Mouse (Mus musculus): Measurements from ENCODE around the gene Itpkb. TPM values are rescaled to one million over a fixed set of nuclear protein-coding genes. Genes with fewer than 3 reads are reported as not detected.
A peak's percentile ranks its signal among the peaks of the same experiment; 100 is the strongest.

The Itpkb gene
- polyA plus RNA-seq, 1 experiment: 14.9 TPM

- Histone ChIP-seq H3K27ac (ENCODE audit: insufficient read depth, low read depth, low read length) (peak overlapping the region; percentile 29), H3K27me3 (replicated peaks; ENCODE audit: control insufficient read depth, insufficient read depth, low read length) (no peaks in the 10 kb centered on the region), H3K4me3 (ENCODE audit: insufficient read depth, low read depth, low read length) (no peak overlapping the region), H3K4me1 (ENCODE audit: control insufficient read depth, insufficient read depth, low read length) (peaks cover 25% of the 10 kb centered on the region), H3K36me3 (ENCODE audit: control insufficient read depth, insufficient read depth, low read length) (no peaks in the 10 kb centered on the region)
- TF ChIP-seq CTCF (conservative IDR thresholded peaks at IDR 0.05; ENCODE audit: insufficient read depth, insufficient read length, low read depth, low read length) (no peak), POLR2A (IDR thresholded peaks at IDR 0.05; ENCODE audit: low read depth, low read length) (no peak)
- DNase-seq: peak; percentile 82
- 27% methylated on average over 3 of the region's 3 CpGs for WGBS
Measured at GRCm38 (mm10) chr1:180390321-180390731, 60.0 kb downstream of the Itpkb start.

DNA sequence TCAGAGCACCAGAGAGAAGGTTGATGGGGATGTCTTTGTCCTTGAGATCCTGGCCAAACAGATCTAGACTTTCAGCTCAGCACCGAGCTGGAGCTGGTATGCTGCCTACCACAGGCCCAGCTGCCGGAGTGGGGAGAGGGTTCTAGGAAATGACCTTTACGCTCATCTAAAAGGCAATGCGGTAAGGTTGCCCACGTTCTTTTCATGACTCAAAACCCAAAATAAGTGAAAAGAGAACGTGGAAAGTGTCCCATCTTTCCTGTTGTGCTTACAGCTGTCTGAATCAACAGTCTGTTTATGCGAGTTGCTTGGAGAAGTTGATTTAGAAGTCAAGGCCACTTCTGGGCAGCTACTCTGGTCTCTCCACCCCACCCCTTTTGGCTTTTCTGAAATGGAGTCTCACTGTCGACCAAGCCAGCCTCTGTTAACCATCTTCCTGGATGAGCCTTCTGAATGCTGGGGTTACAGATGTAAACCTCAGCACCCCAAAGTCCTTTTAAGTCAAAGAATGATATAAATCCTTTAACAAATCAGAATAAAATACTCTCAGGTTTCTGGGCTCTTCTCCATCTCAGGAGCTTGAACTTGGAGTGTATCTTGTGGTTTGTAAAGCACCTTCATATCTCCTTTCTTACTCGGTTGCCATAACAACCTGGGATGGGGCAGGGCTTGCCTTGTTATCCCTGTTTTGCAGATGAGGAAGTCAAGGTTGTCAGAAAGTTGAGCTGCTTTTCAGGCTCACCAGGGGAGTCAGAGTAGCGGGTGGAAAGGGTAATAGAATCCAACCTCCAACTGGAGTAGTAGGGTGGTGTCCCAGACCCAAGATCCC is 60.7 kb downstream of the Itpkb start:
- Histone ChIP-seq H3K4me3 (ENCODE audit: insufficient read depth, low read depth, low read length) (no peak overlapping the region), H3K27ac (ENCODE audit: insufficient read depth, low read depth, low read length) (peak overlapping the region; percentile 29), H3K27me3 (replicated peaks; ENCODE audit: control insufficient read depth, insufficient read depth, low read length) (no peaks in the 10 kb centered on the region), H3K36me3 (ENCODE audit: control insufficient read depth, insufficient read depth, low read length) (no peaks in the 10 kb centered on the region), H3K4me1 (ENCODE audit: control insufficient read depth, insufficient read depth, low read length) (peaks cover 25% of the 10 kb centered on the region)
- no peak for DNase-seq
- TF ChIP-seq CTCF (conservative IDR thresholded peaks at IDR 0.05; ENCODE audit: insufficient read depth, insufficient read length, low read depth, low read length) (no peak), POLR2A (IDR thresholded peaks at IDR 0.05; ENCODE audit: low read depth, low read length) (no peak)
- WGBS: 56% methylated on average over 10 of the region's 10 CpGs

DNA sequence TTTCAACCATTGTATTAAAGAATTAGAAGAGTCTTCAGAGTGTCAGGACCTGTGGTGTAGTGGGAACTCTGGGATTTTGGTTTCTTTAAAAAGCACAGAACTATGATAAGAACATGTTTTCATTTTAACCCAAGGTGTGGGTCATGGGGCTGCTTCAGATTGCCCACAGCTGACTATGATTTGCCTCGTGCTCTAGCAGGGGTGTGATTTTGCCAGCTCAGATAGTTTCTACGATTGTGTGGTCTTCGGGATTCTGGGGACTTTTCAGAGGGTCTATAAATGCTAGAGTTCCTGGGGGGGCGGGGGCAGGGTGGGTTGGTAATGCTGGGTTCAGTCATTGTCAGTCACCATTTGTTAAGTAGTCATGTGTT is 61.3 kb downstream of the Itpkb start:
- DNase-seq: no peak
- H3K4me1 ChIP-seq (ENCODE audit: control insufficient read depth, insufficient read depth, low read length): peaks cover 25% of the 10 kb centered on the region
- no peaks in the 10 kb centered on the region for H3K36me3 ChIP-seq (ENCODE audit: control insufficient read depth, insufficient read depth, low read length)
- 91% methylated on average over 4 of the region's 4 CpGs for WGBS
- H3K27ac ChIP-seq (ENCODE audit: insufficient read depth, low read depth, low read length): no peak overlapping the region
- no peaks in the 10 kb centered on the region for H3K27me3 ChIP-seq (replicated peaks; ENCODE audit: control insufficient read depth, insufficient read depth, low read length)
- TF ChIP-seq POLR2A (IDR thresholded peaks at IDR 0.05; ENCODE audit: low read depth, low read length): no peak
- TF ChIP-seq CTCF (conservative IDR thresholded peaks at IDR 0.05; ENCODE audit: insufficient read depth, insufficient read length, low read depth, low read length): no peak
- H3K4me3 ChIP-seq (ENCODE audit: insufficient read depth, low read depth, low read length): no peak overlapping the region

DNA sequence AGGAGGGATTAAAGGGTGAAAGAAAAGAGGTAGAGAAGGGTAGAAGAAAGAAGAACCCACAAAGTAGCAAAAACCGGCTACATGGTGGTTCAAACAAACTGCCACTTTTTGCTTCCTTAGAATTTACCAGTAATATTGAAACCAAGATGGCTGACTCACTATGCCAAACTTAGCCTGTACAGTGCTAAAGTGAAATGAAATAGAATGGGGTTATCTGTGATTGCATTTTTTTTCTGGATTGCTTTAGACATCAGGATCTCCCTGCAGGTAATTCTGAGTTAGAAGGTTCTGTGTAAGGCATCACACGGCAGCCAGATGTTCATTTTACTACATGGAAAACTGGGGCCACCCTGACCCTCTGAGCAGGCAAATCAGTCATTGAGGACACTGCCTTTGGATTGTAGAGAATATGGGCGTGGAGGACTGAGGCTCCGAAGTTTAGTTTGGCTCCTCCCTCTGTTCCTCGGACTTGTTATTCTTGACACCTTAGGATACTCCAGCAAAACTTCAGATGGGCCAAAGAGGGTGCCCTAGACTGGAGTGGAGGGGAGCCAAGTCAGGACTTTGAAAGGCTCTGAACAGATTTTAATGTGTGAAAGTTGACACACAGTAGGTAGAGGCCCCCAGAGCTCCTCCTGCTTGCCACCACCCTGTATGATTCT is 62.0 kb downstream of the Itpkb start:
- TF ChIP-seq POLR2A (IDR thresholded peaks at IDR 0.05; ENCODE audit: low read depth, low read length): no peak
- no peak for TF ChIP-seq CTCF (conservative IDR thresholded peaks at IDR 0.05; ENCODE audit: insufficient read depth, insufficient read length, low read depth, low read length)
- H3K4me1 ChIP-seq (ENCODE audit: control insufficient read depth, insufficient read depth, low read length): peaks cover 23% of the 10 kb centered on the region
- WGBS: 74% methylated on average over 5 of the region's 5 CpGs

GRCm38 (mm10) chr1:180393017-180393797 is 62.9 kb downstream of the Itpkb start:
- peak; percentile 46 for DNase-seq
- WGBS: 56% methylated on average over 9 of the region's 9 CpGs
- H3K4me1 ChIP-seq (ENCODE audit: control insufficient read depth, insufficient read depth, low read length): peaks cover 23% of the 10 kb centered on the region
- no peaks in the 10 kb centered on the region for H3K36me3 ChIP-seq (ENCODE audit: control insufficient read depth, insufficient read depth, low read length)
- TF ChIP-seq POLR2A (IDR thresholded peaks at IDR 0.05; ENCODE audit: low read depth, low read length) (no peak), CTCF (conservative IDR thresholded peaks at IDR 0.05; ENCODE audit: insufficient read depth, insufficient read length, low read depth, low read length) (no peak)
- H3K4me3 ChIP-seq (ENCODE audit: insufficient read depth, low read depth, low read length): no peak overlapping the region
- H3K27me3 ChIP-seq (replicated peaks; ENCODE audit: control insufficient read depth, insufficient read depth, low read length): no peaks in the 10 kb centered on the region
- peak overlapping the region; percentile 66 for H3K27ac ChIP-seq (ENCODE audit: insufficient read depth, low read depth, low read length)

More for the DNA sequence above, 62.0 kb downstream of the Itpkb start:
- Histone ChIP-seq H3K27ac (ENCODE audit: insufficient read depth, low read depth, low read length) (peak overlapping the region; percentile 33; the same call in 1 of the 2 replicates), H3K27me3 (replicated peaks; ENCODE audit: control insufficient read depth, insufficient read depth, low read length) (no peaks in the 10 kb centered on the region), H3K4me3 (ENCODE audit: insufficient read depth, low read depth, low read length) (no peak overlapping the region), H3K36me3 (ENCODE audit: control insufficient read depth, insufficient read depth, low read length) (no peaks in the 10 kb centered on the region)
- no peak for DNase-seq

DNA sequence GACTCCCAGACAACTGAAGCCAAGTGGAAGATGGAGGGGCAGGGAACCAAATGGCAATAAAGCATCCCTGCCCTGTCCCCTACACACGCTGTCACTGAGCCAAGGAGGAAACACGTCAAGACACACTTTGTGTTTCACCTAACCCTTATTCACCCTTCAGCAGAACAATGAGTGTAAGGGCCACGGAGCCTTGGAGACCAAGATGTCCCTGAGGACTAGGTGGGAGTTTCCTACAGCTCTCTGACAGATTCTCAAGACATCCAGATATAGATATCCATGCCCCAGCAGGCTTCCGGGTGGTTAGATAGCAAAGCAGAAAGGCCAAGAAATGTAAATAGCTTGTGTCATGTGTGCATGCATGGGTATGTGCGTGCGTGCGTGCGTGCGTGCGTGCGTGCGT is 63.6 kb downstream of the Itpkb start:
- peaks cover 17% of the 10 kb centered on the region for H3K4me1 ChIP-seq (ENCODE audit: control insufficient read depth, insufficient read depth, low read length)
- H3K27ac ChIP-seq (ENCODE audit: insufficient read depth, low read depth, low read length): peak overlapping the region; percentile 66
- TF ChIP-seq CTCF (conservative IDR thresholded peaks at IDR 0.05; ENCODE audit: insufficient read depth, insufficient read length, low read depth, low read length) (no peak), POLR2A (IDR thresholded peaks at IDR 0.05; ENCODE audit: low read depth, low read length) (no peak)
- DNase-seq: peak; percentile 81
- no peak overlapping the region for H3K4me3 ChIP-seq (ENCODE audit: insufficient read depth, low read depth, low read length)
- H3K36me3 ChIP-seq (ENCODE audit: control insufficient read depth, insufficient read depth, low read length): no peaks in the 10 kb centered on the region
- WGBS: 76% methylated on average over 12 of the region's 12 CpGs
- no peaks in the 10 kb centered on the region for H3K27me3 ChIP-seq (replicated peaks; ENCODE audit: control insufficient read depth, insufficient read depth, low read length)
